Mouse (Mus musculus): ENCODE results near the gene Bmper. TPM values are rescaled to one million over a fixed set of nuclear protein-coding genes. Genes with fewer than 3 reads are reported as not detected.
A peak's percentile ranks its signal among the peaks of the same experiment; 100 is the strongest.

Bmper gene
- polyA plus RNA-seq, 1 experiment: 5.9 TPM

GRCm38 (mm10) chr9:23433238-23433637 lies 210.4 kb downstream of the Bmper start:
- DNase-seq (ENCODE audit: low read depth): no peak

GRCm38 (mm10) chr9:23436751-23437150 lies 213.9 kb downstream of the Bmper start:
- no peak for DNase-seq (ENCODE audit: low read depth)

- no peak for DNase-seq (ENCODE audit: low read depth)
These were observed 215.8 kb downstream of the Bmper start for GRCm38 (mm10) chr9:23438662-23439061.

GRCm38 (mm10) chr9:23442168-23442567 lies 219.3 kb downstream of the Bmper start:
- no peak for DNase-seq (ENCODE audit: low read depth)

- DNase-seq (ENCODE audit: low read depth): no peak
These were observed 222.1 kb downstream of the Bmper start for GRCm38 (mm10) chr9:23444975-23445374.

- no peak for DNase-seq (ENCODE audit: low read depth)
These were observed 224.5 kb downstream of the Bmper start for GRCm38 (mm10) chr9:23447271-23447961.

- no peak for DNase-seq (ENCODE audit: low read depth)
These were observed 230.4 kb downstream of the Bmper start for GRCm38 (mm10) chr9:23453309-23453708.

- DNase-seq (ENCODE audit: low read depth): no peak
These were observed 234.3 kb downstream of the Bmper start for GRCm38 (mm10) chr9:23457186-23457585.

- no peak for DNase-seq (ENCODE audit: low read depth)
These were observed 237.8 kb downstream of the Bmper start for GRCm38 (mm10) chr9:23460721-23461120.

GRCm38 (mm10) chr9:23462949-23463608 lies 240.2 kb downstream of the Bmper start:
- DNase-seq (ENCODE audit: low read depth): no peak

GRCm38 (mm10) chr9:23464981-23465630 lies 242.2 kb downstream of the Bmper start:
- no peak for DNase-seq (ENCODE audit: low read depth)

GRCm38 (mm10) chr9:23469886-23470285 lies 247.0 kb downstream of the Bmper start:
- DNase-seq (ENCODE audit: low read depth): no peak

- no peak for DNase-seq (ENCODE audit: low read depth)
These were observed 263.0 kb downstream of the Bmper start for GRCm38 (mm10) chr9:23485851-23486250.

- DNase-seq (ENCODE audit: low read depth): peak; percentile 24
These were observed 264.0 kb downstream of the Bmper start for GRCm38 (mm10) chr9:23486725-23487378.

GRCm38 (mm10) chr9:23488265-23488664 lies 265.4 kb downstream of the Bmper start:
- DNase-seq (ENCODE audit: low read depth): no peak

- DNase-seq (ENCODE audit: low read depth): no peak
These were observed 272.5 kb downstream of the Bmper start for GRCm38 (mm10) chr9:23495400-23495799.

- no peak for DNase-seq (ENCODE audit: low read depth)
These were observed 274.8 kb downstream of the Bmper start for GRCm38 (mm10) chr9:23497626-23498025.

GRCm38 (mm10) chr9:23533870-23534269 lies 311.0 kb downstream of the Bmper start:
- no peak for DNase-seq (ENCODE audit: low read depth)

Data from gonadal fat pad, adult 2 months (tissue).